Mouse (Mus musculus): ENCODE data around the gene Slc38a4. TPM values are rescaled to one million over a fixed set of nuclear protein-coding genes. Genes with fewer than 3 reads are reported as not detected.

The Slc38a4 gene
- polyA plus RNA-seq, 1 experiment, result 0.66 TPM

DNA sequence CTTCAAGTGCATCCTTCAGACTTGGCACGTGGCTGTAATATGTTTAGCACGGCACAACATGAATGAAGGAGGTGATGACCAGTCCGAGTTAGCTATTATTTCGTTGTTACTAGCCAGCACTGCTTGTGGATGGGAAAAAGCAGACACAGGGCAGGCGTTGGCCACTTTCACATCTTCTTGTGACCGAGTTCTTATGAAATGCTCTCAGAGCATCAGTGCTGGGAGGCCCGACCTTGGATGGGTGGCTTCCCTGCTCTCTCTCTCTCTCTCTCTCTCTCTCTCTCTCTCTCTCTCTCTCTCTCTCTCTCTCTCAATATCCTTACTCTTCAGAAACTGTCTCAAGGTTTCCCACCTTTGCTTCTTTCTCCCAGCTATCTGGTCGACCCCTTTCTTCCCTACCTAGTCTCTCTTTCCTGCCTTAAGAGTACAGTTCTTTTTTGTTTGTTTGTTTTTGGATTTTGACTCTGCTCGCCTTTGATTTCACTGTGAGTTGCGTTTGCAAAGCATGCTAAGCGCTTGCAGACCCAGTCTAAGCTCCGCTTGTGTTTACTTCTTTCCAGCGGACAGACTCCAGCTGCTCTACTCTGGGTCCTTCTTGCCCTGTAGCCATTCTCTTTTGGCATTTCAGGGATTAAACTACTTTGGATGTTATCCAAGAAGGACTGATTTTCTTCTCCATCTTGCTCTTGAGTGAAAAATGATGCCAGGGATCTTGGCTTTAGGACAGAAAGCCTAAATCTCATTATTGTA lies 72.0 kb downstream of the Slc38a4 start:
- no peak overlapping the region for H3K4me3 ChIP-seq (ENCODE audit: insufficient read depth, low read length)
- H3K4me1 ChIP-seq (ENCODE audit: control insufficient read depth, insufficient read depth, low read length), result no peaks in the 10 kb centered on the region
- TF ChIP-seq CTCF (IDR thresholded peaks at IDR 0.05; ENCODE audit: low read depth, low read length) (no peak), POLR2A (IDR thresholded peaks at IDR 0.05; ENCODE audit: borderline replicate concordance, low read depth, low read length) (no peak)

DNA sequence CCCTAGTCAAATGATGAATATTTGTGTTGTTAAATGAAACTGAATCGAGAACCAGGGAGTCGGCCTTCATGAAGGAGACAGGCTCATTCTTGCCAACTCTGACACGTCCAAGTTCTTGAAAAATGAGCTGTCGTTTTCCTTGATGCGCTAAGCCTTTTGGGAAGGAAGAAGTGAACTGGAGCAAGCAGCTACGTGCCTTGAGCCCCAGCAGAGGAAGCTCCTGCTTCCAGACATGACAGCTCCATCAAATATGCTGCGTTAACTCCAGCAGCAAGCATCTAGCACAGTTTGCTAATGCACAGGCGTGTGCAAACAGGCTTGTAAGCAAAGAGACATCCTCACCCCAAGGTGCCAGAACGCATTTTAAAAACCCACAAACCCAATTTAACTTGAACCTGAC lies 80.6 kb downstream of the Slc38a4 start:
- no peak for TF ChIP-seq CTCF (IDR thresholded peaks at IDR 0.05; ENCODE audit: low read depth, low read length)
- TF ChIP-seq POLR2A (IDR thresholded peaks at IDR 0.05; ENCODE audit: borderline replicate concordance, low read depth, low read length), result no peak

More for the DNA sequence above, 72.0 kb downstream of the Slc38a4 start:
- no peak overlapping the region for H3K27ac ChIP-seq (ENCODE audit: insufficient read depth, low read depth, low read length)

DNA sequence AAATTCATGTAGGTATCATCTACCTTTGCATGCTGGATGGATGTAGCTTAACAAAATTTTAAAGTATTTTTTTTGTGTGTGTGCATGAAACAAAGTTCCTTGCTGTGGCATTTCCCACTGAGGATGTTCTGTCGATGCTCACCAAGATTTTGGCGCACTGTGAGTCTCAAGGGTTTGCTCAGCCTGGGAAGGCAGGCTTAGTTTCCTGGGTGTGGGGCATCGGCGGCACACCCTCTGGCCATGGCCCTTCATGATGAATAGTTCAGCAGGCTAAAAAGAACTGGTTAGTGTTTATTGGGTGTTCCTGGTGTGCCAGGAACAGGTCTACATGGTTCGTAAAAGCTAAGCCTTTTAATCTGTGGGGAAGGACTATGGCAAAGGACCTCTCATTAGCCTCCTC lies 81.6 kb downstream of the Slc38a4 start:
- Histone ChIP-seq H3K4me1 (ENCODE audit: control insufficient read depth, insufficient read depth, low read length) (no peaks in the 10 kb centered on the region), H3K4me3 (ENCODE audit: insufficient read depth, low read length) (no peak overlapping the region), H3K27ac (ENCODE audit: insufficient read depth, low read depth, low read length) (no peak overlapping the region)
- TF ChIP-seq CTCF (IDR thresholded peaks at IDR 0.05; ENCODE audit: low read depth, low read length) (no peak), POLR2A (IDR thresholded peaks at IDR 0.05; ENCODE audit: borderline replicate concordance, low read depth, low read length) (no peak)

More for the DNA sequence above, 80.6 kb downstream of the Slc38a4 start:
- no peaks in the 10 kb centered on the region for H3K4me1 ChIP-seq (ENCODE audit: control insufficient read depth, insufficient read depth, low read length)
- no peak overlapping the region for H3K4me3 ChIP-seq (ENCODE audit: insufficient read depth, low read length)
- H3K27ac ChIP-seq (ENCODE audit: insufficient read depth, low read depth, low read length), result no peak overlapping the region

DNA sequence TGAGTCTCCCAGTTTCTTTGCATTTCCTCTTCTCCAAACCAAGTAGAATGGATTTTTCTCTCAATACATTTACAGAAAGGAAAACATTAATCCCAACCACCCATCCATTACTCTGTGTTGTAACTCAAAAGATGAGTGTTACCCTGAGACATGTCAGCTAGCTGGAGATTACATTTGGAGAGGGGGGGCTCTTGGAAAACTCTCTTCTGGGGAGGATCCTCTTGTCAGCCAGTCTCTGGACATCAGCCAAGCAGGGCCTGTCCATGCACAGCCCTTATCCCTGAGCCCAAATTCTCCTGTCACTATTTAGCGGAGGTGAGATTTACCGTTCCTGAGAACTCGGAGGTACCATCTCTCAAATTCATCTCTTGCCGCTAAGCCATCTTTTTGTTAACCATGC lies 82.4 kb downstream of the Slc38a4 start:
- TF ChIP-seq POLR2A (IDR thresholded peaks at IDR 0.05; ENCODE audit: borderline replicate concordance, low read depth, low read length), result no peak
- no peak overlapping the region for H3K4me3 ChIP-seq (ENCODE audit: insufficient read depth, low read length)
- no peaks in the 10 kb centered on the region for H3K4me1 ChIP-seq (ENCODE audit: control insufficient read depth, insufficient read depth, low read length)
- no peak overlapping the region for H3K27ac ChIP-seq (ENCODE audit: insufficient read depth, low read depth, low read length)

DNA sequence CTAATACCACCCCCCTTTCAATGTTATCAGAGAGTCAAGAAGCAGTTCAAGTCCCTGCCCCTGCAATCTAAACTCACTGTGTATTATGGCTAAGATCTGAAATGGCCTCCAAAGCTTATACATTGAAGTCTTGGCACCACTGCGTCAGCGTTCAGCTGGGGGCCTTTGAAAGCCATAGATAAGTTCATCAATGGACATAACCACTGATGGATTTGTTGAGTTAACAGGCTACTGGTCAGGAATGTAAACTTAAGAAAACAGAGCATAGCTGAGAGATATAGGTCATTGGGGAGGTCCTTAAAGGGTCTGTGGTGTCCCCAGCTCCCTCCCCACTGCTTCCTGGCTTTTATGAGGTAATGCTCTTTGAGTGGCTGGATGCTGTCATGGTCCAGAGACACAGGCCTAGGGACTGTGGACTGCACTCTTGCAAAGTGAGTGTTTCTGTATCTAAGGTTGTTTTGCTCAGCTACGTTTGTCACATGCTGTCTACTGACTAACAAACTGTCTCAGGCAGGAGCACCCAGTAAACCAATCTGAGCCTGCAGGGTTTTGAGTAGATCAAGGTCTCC lies 83.0 kb downstream of the Slc38a4 start:
- TF ChIP-seq CTCF (IDR thresholded peaks at IDR 0.05; ENCODE audit: low read depth, low read length), result no peak
- H3K27ac ChIP-seq (ENCODE audit: insufficient read depth, low read depth, low read length), result no peak overlapping the region
- H3K4me1 ChIP-seq (ENCODE audit: control insufficient read depth, insufficient read depth, low read length), result no peaks in the 10 kb centered on the region
- no peak overlapping the region for H3K4me3 ChIP-seq (ENCODE audit: insufficient read depth, low read length)

DNA sequence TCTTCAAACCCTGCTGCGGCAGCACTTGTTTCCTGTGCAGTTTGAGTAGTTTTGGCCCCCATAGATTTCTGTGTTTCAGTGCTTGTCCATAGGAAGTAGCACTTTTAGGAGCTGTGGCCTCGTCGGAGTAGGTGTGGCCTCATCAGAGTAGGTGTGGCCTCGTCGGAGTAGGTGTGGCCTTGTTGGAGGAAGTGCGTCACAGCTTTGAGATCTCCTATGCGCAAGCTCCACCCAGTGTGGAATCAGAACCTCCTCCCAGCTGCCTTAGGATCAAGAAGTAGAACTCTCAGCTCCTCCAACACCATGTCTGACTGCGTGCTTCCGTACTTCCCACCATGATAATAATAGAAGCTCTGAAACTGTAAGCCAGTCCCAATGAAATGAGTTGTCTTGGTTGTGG lies 83.8 kb downstream of the Slc38a4 start:
- no peak overlapping the region for H3K4me3 ChIP-seq (ENCODE audit: insufficient read depth, low read length)
- no peaks in the 10 kb centered on the region for H3K4me1 ChIP-seq (ENCODE audit: control insufficient read depth, insufficient read depth, low read length)
- no peak for TF ChIP-seq POLR2A (IDR thresholded peaks at IDR 0.05; ENCODE audit: borderline replicate concordance, low read depth, low read length)
- no peak for TF ChIP-seq CTCF (IDR thresholded peaks at IDR 0.05; ENCODE audit: low read depth, low read length)
- no peak overlapping the region for H3K27ac ChIP-seq (ENCODE audit: insufficient read depth, low read depth, low read length)

DNA sequence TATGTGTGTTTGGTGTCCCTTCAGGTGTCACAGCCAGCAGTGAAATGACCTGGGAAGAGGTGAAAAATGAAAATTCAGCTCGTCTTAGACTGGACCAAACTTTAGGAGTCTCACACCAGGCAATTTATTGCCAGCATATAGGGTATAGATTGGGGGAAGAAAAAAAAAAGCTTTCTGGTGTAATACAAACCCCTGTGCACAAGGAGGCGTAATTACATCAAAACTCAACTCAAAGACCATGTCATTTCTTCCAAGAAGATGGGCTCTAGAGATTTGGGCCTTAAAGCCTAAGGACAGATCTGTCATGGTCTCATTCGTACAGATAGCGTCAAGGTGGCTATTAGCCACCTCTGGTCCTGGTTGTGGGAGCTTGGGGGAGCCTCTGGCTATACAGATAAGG lies 86.0 kb downstream of the Slc38a4 start:
- TF ChIP-seq CTCF (IDR thresholded peaks at IDR 0.05; ENCODE audit: low read depth, low read length) (no peak), POLR2A (IDR thresholded peaks at IDR 0.05; ENCODE audit: borderline replicate concordance, low read depth, low read length) (no peak)

DNA sequence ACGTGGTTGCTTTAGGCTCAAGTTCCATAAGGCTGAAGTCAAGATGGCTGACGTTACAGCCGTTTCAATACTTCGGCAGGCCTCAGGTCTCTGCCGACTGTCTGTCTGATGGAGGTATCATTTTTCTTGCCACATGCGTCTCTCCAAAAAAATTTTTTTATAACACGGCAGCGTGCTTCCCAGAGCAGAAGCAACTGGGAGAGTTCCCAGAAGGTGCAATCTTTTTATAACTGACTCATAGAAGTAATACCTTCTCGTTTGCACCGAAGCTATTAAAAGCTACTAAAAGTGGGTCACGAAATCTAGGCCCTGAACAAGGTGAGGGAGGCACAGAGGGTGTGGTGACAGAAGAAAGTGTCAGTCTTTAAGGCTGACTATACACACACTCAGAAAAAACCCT lies 87.0 kb downstream of the Slc38a4 start:
- no peaks in the 10 kb centered on the region for H3K4me1 ChIP-seq (ENCODE audit: control insufficient read depth, insufficient read depth, low read length)
- no peak overlapping the region for H3K4me3 ChIP-seq (ENCODE audit: insufficient read depth, low read length)
- no peak for TF ChIP-seq CTCF (IDR thresholded peaks at IDR 0.05; ENCODE audit: low read depth, low read length)
- no peak for TF ChIP-seq POLR2A (IDR thresholded peaks at IDR 0.05; ENCODE audit: borderline replicate concordance, low read depth, low read length)
- no peak overlapping the region for H3K27ac ChIP-seq (ENCODE audit: insufficient read depth, low read depth, low read length)

More for the DNA sequence above, 86.0 kb downstream of the Slc38a4 start:
- H3K4me3 ChIP-seq (ENCODE audit: insufficient read depth, low read length), result no peak overlapping the region
- no peaks in the 10 kb centered on the region for H3K4me1 ChIP-seq (ENCODE audit: control insufficient read depth, insufficient read depth, low read length)
- no peak overlapping the region for H3K27ac ChIP-seq (ENCODE audit: insufficient read depth, low read depth, low read length)

DNA sequence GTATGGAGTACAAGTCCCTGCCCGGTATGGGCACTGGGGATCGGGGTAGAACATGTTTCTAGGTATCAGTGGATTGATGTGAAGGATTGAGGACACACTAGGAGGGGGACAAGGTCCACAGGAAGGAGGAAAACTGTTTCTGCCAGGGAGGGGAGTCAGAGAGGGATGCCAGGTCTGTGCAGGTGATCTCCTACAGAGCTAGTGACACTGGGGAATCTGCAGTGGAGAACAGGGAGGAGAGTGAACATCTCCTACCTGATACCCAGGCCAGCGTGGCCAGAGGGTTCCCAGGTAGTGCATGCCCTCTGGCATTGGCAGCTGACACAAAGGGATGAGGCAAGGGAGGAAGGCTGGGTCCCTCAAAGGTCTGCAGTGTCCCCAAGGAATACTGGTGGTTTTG lies 89.4 kb downstream of the Slc38a4 start:
- H3K27ac ChIP-seq (ENCODE audit: insufficient read depth, low read depth, low read length), result no peak overlapping the region
- no peak for TF ChIP-seq POLR2A (IDR thresholded peaks at IDR 0.05; ENCODE audit: borderline replicate concordance, low read depth, low read length)
- TF ChIP-seq CTCF (IDR thresholded peaks at IDR 0.05; ENCODE audit: low read depth, low read length), result no peak
- no peaks in the 10 kb centered on the region for H3K4me1 ChIP-seq (ENCODE audit: control insufficient read depth, insufficient read depth, low read length)
- H3K4me3 ChIP-seq (ENCODE audit: insufficient read depth, low read length), result no peak overlapping the region

DNA sequence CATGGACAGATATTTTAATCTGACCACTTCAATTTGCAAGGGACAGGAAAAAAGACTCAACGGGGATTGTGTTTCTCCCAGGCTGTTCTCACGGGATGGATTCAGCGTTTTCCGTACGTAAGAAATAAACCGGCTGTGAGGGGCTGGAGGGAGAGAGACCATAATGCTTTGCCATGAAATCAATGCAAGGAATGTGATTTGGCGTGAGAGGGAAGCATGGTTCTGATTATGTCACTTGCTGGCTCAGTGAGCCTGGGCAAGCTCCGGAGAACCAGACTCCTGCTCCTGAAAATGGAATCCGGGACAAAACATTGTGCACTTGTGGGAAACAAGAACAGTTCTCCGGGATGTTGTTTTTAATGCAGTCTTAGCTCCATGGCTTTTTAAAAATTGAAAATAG lies 92.0 kb downstream of the Slc38a4 start:
- TF ChIP-seq POLR2A (IDR thresholded peaks at IDR 0.05; ENCODE audit: borderline replicate concordance, low read depth, low read length) (no peak), CTCF (IDR thresholded peaks at IDR 0.05; ENCODE audit: low read depth, low read length) (no peak)
- Histone ChIP-seq H3K4me1 (ENCODE audit: control insufficient read depth, insufficient read depth, low read length) (no peaks in the 10 kb centered on the region), H3K27ac (ENCODE audit: insufficient read depth, low read depth, low read length) (no peak overlapping the region), H3K4me3 (ENCODE audit: insufficient read depth, low read length) (no peak overlapping the region)
